16 mouse cellular contexts compared by ENCODE assay signal in genomic region chr2:75989694-75990093, GRCm38 (mm10). TPM values are rescaled to one million over a fixed set of nuclear protein-coding genes. Genes with fewer than 3 reads are reported as not detected.
DNase-seq lines count a peak whose midpoint lies in the region; ATAC-seq and TF ChIP-seq lines count a peak whose summit lies in the region.
"Had no signal": no experiment of that assay in that cellular context is flagged by ENCODE, and none has a peak within 500 bp of the region (broad histone marks: within the 10 kb centered on the region; RNA-seq: fewer than 3 reads in every experiment).

No protein-coding gene starts in this region.

- no peak for ATAC-seq in hindbrain, embryonic 11.5 days (ENCODE audit: low FRiP score)
- ATAC-seq in limb, embryonic 14.5 days (ENCODE audit: low FRiP score, low read depth) = no peak
- ATAC-seq in CD4-positive, CD25-positive, alpha-beta regulatory T cell, adult 4 months = no peak
- ATAC-seq: liver, embryonic 12.5 days had no signal

- H3K4me2 ChIP-seq in hindbrain, embryonic 11.5 days (replicated peaks; ENCODE audit: low read depth, low read length) = no peak overlapping the region
- H3K4me2 ChIP-seq in limb, embryonic 14.5 days (replicated peaks; ENCODE audit: low read depth, low read length, severe bottlenecking) = no peak overlapping the region
- H3K4me2 ChIP-seq: heart, embryonic 12.5 days; liver, embryonic 12.5 days had no signal

- no peaks in the 10 kb centered on the region for H3K9me3 ChIP-seq in hindbrain, embryonic 11.5 days (ENCODE audit: control insufficient read depth, low read length)
- no peaks in the 10 kb centered on the region for H3K9me3 ChIP-seq in limb, embryonic 14.5 days (ENCODE audit: control insufficient read depth, low read length)
- H3K9me3 ChIP-seq: heart, embryonic 12.5 days; liver, embryonic 12.5 days had no signal

- no peaks in the 10 kb centered on the region for H3K36me3 ChIP-seq in hindbrain, embryonic 11.5 days (ENCODE audit: control insufficient read depth, insufficient read depth, low read length)
- no peaks in the 10 kb centered on the region for H3K36me3 ChIP-seq in limb, embryonic 14.5 days (ENCODE audit: control insufficient read depth, insufficient read depth, low read length)
- H3K36me3 ChIP-seq: heart, embryonic 12.5 days; liver, embryonic 12.5 days had no signal

- no peaks in the 10 kb centered on the region for H3K27me3 ChIP-seq in hindbrain, embryonic 11.5 days (ENCODE audit: control insufficient read depth, insufficient read depth, low read length)
- no peaks in the 10 kb centered on the region for H3K27me3 ChIP-seq in limb, embryonic 14.5 days (ENCODE audit: control insufficient read depth, insufficient read depth, low read length)
- H3K27me3 ChIP-seq: heart, embryonic 12.5 days had no signal

- H3K4me3 ChIP-seq in hindbrain, embryonic 11.5 days (ENCODE audit: low read depth, low read length) = no peak overlapping the region
- H3K4me3 ChIP-seq in limb, embryonic 14.5 days (replicated peaks; ENCODE audit: low read length) = no peak overlapping the region
- H3K4me3 ChIP-seq: heart, embryonic 12.5 days; liver, embryonic 12.5 days; myocyte had no signal

- H3K4me1 ChIP-seq in hindbrain, embryonic 11.5 days (replicated peaks; ENCODE audit: control insufficient read depth, insufficient read depth, low read length) = peaks cover 8% of the 10 kb centered on the region; the same call in 1 of the 2 replicates
- H3K4me1 ChIP-seq in limb, embryonic 14.5 days (ENCODE audit: control insufficient read depth, insufficient read depth, low read length) = peaks cover 53% of the 10 kb centered on the region
- H3K4me1 ChIP-seq: liver, embryonic 12.5 days had no signal

- H3K27ac ChIP-seq in hindbrain, embryonic 11.5 days (ENCODE audit: low read depth, low read length) = peak overlapping the region; percentile 66; the same call in 1 of the 2 replicates
- 0 out of 2 replicates have a peak overlapping the region, but pooled peaks have one; percentile 10 for H3K27ac ChIP-seq in limb, embryonic 14.5 days (replicated peaks; ENCODE audit: low read depth, low read length)
- H3K27ac ChIP-seq: liver, embryonic 12.5 days had no signal

- no peak overlapping the region for H3K9ac ChIP-seq in hindbrain, embryonic 11.5 days (ENCODE audit: low read depth, low read length)
- no peak overlapping the region for H3K9ac ChIP-seq in limb, embryonic 14.5 days (ENCODE audit: low read depth, low read length, severe bottlenecking)
- H3K9ac ChIP-seq: heart, embryonic 12.5 days; liver, embryonic 12.5 days had no signal

- TF ChIP-seq POLR2A in limb, embryonic 14.5 days (IDR thresholded peaks at IDR 0.05; ENCODE audit: borderline replicate concordance, extremely low read depth, insufficient read depth, insufficient read length) = no peak

- 64% methylated on average over 4 of the region's 4 CpGs for WGBS in hindbrain, embryonic 11.5 days
- WGBS in limb, embryonic 14.5 days = 36% methylated on average over 4 of the region's 4 CpGs

- peak; percentile 51 for DNase-seq in 3T3-L1 (ENCODE audit: low read depth, low spot score)
- peak; percentile 45 for DNase-seq in embryo, embryonic 10 days (ENCODE audit: low spot score)
- no peak for DNase-seq in hindbrain, embryonic 11.5 days (ENCODE audit: low spot score)
- no peak for DNase-seq in limb, embryonic 14.5 days (ENCODE audit: low spot score)
- DNase-seq in urinary bladder, postnatal 36 days (ENCODE audit: low spot score in 2 of 2) = no peak
- DNase-seq in kidney, postnatal 36 days = no peak
- DNase-seq in lung, postnatal 36 days = no peak
- DNase-seq: adrenal gland, postnatal 14 days; gastrocnemius, postnatal 10 days; layer of hippocampus, postnatal 36 days; lung, postnatal 10 days; thymus, postnatal 4 days had no signal

RNA-seq across cellular contexts. Expression of gene Ttc30a1, which starts 7.9 kb away (rescaled TPM):
- 9.2 and 12.1 TPM in 2 replicates for polyA plus RNA-seq in hindbrain, embryonic 11.5 days (2014; fragmentation: Nextera tagmentation; extraction: Ambion mirVana)
- 6.9 TPM in 2 replicates for polyA plus RNA-seq in limb, embryonic 14.5 days (2012; rRNA removed)
- polyA plus RNA-seq in limb, embryonic 14.5 days (2014; fragmentation: Nextera tagmentation; extraction: Ambion mirVana) = 5.9 and 6.7 TPM in 2 replicates
- 1 to 10 TPM in 1 of 2 experiments, under 1 TPM in 1; 0.90 to 1.7 TPM for polyA plus RNA-seq in CD4-positive, CD25-positive, alpha-beta regulatory T cell, adult 4 months (2017; shearing (Covaris generic))

RNA-seq across cellular contexts. Expression of gene Ttc30a2, which starts 11.7 kb away (rescaled TPM):
- 0.86 and 1.2 TPM in 2 replicates for polyA plus RNA-seq in hindbrain, embryonic 11.5 days (2014; fragmentation: Nextera tagmentation; extraction: Ambion mirVana)
- 0.35 and 0.47 TPM in 2 replicates for polyA plus RNA-seq in limb, embryonic 14.5 days (2012; rRNA removed)
- polyA plus RNA-seq in limb, embryonic 14.5 days (2014; fragmentation: Nextera tagmentation; extraction: Ambion mirVana) = 0.30 TPM in 2 replicates
- not detected for polyA plus RNA-seq in CD4-positive, CD25-positive, alpha-beta regulatory T cell, adult 4 months (2017; shearing (Covaris generic))
- polyA plus RNA-seq: liver, embryonic 12.5 days had no signal

RNA-seq across cellular contexts. Expression of gene Ttc30b, which starts 51.3 kb away (rescaled TPM):
- polyA plus RNA-seq in hindbrain, embryonic 11.5 days (2014; fragmentation: Nextera tagmentation; extraction: Ambion mirVana) = 10.6 and 13.9 TPM in 2 replicates
- polyA plus RNA-seq in limb, embryonic 14.5 days (2012; rRNA removed) = 7.8 and 8.4 TPM in 2 replicates
- 10.8 and 11.2 TPM in 2 replicates for polyA plus RNA-seq in limb, embryonic 14.5 days (2014; fragmentation: Nextera tagmentation; extraction: Ambion mirVana)
- 1 to 10 TPM; 2.2 to 2.5 TPM for polyA plus RNA-seq in CD4-positive, CD25-positive, alpha-beta regulatory T cell, adult 4 months (2017; shearing (Covaris generic))

Comparison
In these comparisons a context has a peak if more than half of its experiments do, and no peak if none do; other contexts are left out.
1. DNase-seq: peak in 3T3-L1 (single experiment) and embryo, embryonic 10 days (single experiment); none in hindbrain, embryonic 11.5 days (single experiment), limb, embryonic 14.5 days (single experiment), urinary bladder, postnatal 36 days (0 of 2), kidney, postnatal 36 days (0 of 2) and lung, postnatal 36 days (single experiment).